Mouse (Mus musculus): Measurements from ENCODE around the gene Fcer1g. TPM values are rescaled to one million over a fixed set of nuclear protein-coding genes. Genes with fewer than 3 reads are reported as not detected.
A peak's percentile ranks its signal among the peaks of the same experiment; 100 is the strongest.

Gene Fcer1g
- polyA plus RNA-seq, 1 experiment from 2014 or later = 32.1 TPM

- no peak for ATAC-seq (ENCODE audit: low FRiP score, low TSS enrichment)
- Histone ChIP-seq H3K27me3 (ENCODE audit: control insufficient read depth, insufficient read depth, low read length) (peaks cover 14% of the 10 kb centered on the region), H3K9me3 (ENCODE audit: control insufficient read depth, low read length) (no peaks in the 10 kb centered on the region), H3K9ac (ENCODE audit: low read depth, low read length) (no peak overlapping the region), H3K27ac (ENCODE audit: low read depth, low read length) (peak overlapping the region; percentile 24; the same call in 1 of the 2 replicates), H3K36me3 (ENCODE audit: control insufficient read depth, insufficient read depth, low read length) (no peaks in the 10 kb centered on the region), H3K4me3 (ENCODE audit: low read length) (no peak overlapping the region), H3K4me2 (replicated peaks; ENCODE audit: low read depth, low read length) (no peak overlapping the region), H3K4me1 (ENCODE audit: control insufficient read depth, insufficient read depth, low read length) (peaks cover 19% of the 10 kb centered on the region; the same call in 1 of the 2 replicates)
- 36% methylated on average over 8 of the region's 8 CpGs for WGBS
These were observed 45.1 kb downstream of the Fcer1g start for GRCm38 (mm10) chr1:171189046-171189445.

GRCm38 (mm10) chr1:171187851-171188700 is 46.1 kb downstream of the Fcer1g start:
- H3K9me3 ChIP-seq (ENCODE audit: control insufficient read depth, low read length) = no peaks in the 10 kb centered on the region
- no peak overlapping the region for H3K9ac ChIP-seq (ENCODE audit: low read depth, low read length)
- peaks cover 4% of the 10 kb centered on the region for H3K27me3 ChIP-seq (ENCODE audit: control insufficient read depth, insufficient read depth, low read length)
- 56% methylated on average over 13 of the region's 13 CpGs for WGBS
- no peaks in the 10 kb centered on the region for H3K36me3 ChIP-seq (ENCODE audit: control insufficient read depth, insufficient read depth, low read length)
- H3K4me1 ChIP-seq (ENCODE audit: control insufficient read depth, insufficient read depth, low read length) = peaks cover 12% of the 10 kb centered on the region; the same call in 1 of the 2 replicates
- no peak overlapping the region for H3K27ac ChIP-seq (ENCODE audit: low read depth, low read length)
- no peak overlapping the region for H3K4me2 ChIP-seq (replicated peaks; ENCODE audit: low read depth, low read length)
- ATAC-seq (ENCODE audit: low FRiP score, low TSS enrichment) = no peak
- no peak overlapping the region for H3K4me3 ChIP-seq (ENCODE audit: low read length)

GRCm38 (mm10) chr1:171185655-171186054 is 48.5 kb downstream of the Fcer1g start:
- WGBS = 58% methylated on average over 8 of the region's 8 CpGs
- Histone ChIP-seq H3K9ac (ENCODE audit: low read depth, low read length) (no peak overlapping the region), H3K27me3 (ENCODE audit: control insufficient read depth, insufficient read depth, low read length) (no peaks in the 10 kb centered on the region), H3K4me1 (ENCODE audit: control insufficient read depth, insufficient read depth, low read length) (peaks cover 7% of the 10 kb centered on the region; the same call in 1 of the 2 replicates), H3K9me3 (ENCODE audit: control insufficient read depth, low read length) (no peaks in the 10 kb centered on the region), H3K4me2 (replicated peaks; ENCODE audit: low read depth, low read length) (no peak overlapping the region), H3K36me3 (ENCODE audit: control insufficient read depth, insufficient read depth, low read length) (no peaks in the 10 kb centered on the region), H3K4me3 (ENCODE audit: low read length) (no peak overlapping the region), H3K27ac (ENCODE audit: low read depth, low read length) (no peak overlapping the region)
- no peak for ATAC-seq (ENCODE audit: low FRiP score, low TSS enrichment)

GRCm38 (mm10) chr1:171184314-171184713 is 49.9 kb downstream of the Fcer1g start:
- ATAC-seq (ENCODE audit: low FRiP score, low TSS enrichment) = no peak
- Histone ChIP-seq H3K9ac (ENCODE audit: low read depth, low read length) (no peak overlapping the region), H3K4me1 (ENCODE audit: control insufficient read depth, insufficient read depth, low read length) (peaks cover 1% of the 10 kb centered on the region; the same call in 1 of the 2 replicates), H3K4me3 (ENCODE audit: low read length) (no peak overlapping the region), H3K27ac (ENCODE audit: low read depth, low read length) (no peak overlapping the region), H3K36me3 (ENCODE audit: control insufficient read depth, insufficient read depth, low read length) (no peaks in the 10 kb centered on the region), H3K9me3 (ENCODE audit: control insufficient read depth, low read length) (no peaks in the 10 kb centered on the region), H3K4me2 (replicated peaks; ENCODE audit: low read depth, low read length) (no peak overlapping the region), H3K27me3 (ENCODE audit: control insufficient read depth, insufficient read depth, low read length) (no peaks in the 10 kb centered on the region)
- 75% methylated on average over 7 of the region's 7 CpGs for WGBS

GRCm38 (mm10) chr1:171183620-171184019 is 50.5 kb downstream of the Fcer1g start:
- no peak overlapping the region for H3K9ac ChIP-seq (ENCODE audit: low read depth, low read length)
- no peaks in the 10 kb centered on the region for H3K27me3 ChIP-seq (ENCODE audit: control insufficient read depth, insufficient read depth, low read length)
- H3K9me3 ChIP-seq (ENCODE audit: control insufficient read depth, low read length) = no peaks in the 10 kb centered on the region
- H3K4me3 ChIP-seq (ENCODE audit: low read length) = no peak overlapping the region
- H3K4me1 ChIP-seq (ENCODE audit: control insufficient read depth, insufficient read depth, low read length) = no peaks in the 10 kb centered on the region
- no peak overlapping the region for H3K4me2 ChIP-seq (replicated peaks; ENCODE audit: low read depth, low read length)
- H3K27ac ChIP-seq (ENCODE audit: low read depth, low read length) = no peak overlapping the region
- 65% methylated on average over 3 of the region's 3 CpGs for WGBS
- no peak for ATAC-seq (ENCODE audit: low FRiP score, low TSS enrichment)
- H3K36me3 ChIP-seq (ENCODE audit: control insufficient read depth, insufficient read depth, low read length) = no peaks in the 10 kb centered on the region

GRCm38 (mm10) chr1:171183025-171183424 is 51.1 kb downstream of the Fcer1g start:
- H3K4me1 ChIP-seq (ENCODE audit: control insufficient read depth, insufficient read depth, low read length) = no peaks in the 10 kb centered on the region
- H3K9ac ChIP-seq (ENCODE audit: low read depth, low read length) = no peak overlapping the region
- H3K36me3 ChIP-seq (ENCODE audit: control insufficient read depth, insufficient read depth, low read length) = no peaks in the 10 kb centered on the region
- no peak for ATAC-seq (ENCODE audit: low FRiP score, low TSS enrichment)
- no peak overlapping the region for H3K4me3 ChIP-seq (ENCODE audit: low read length)
- no peak overlapping the region for H3K4me2 ChIP-seq (replicated peaks; ENCODE audit: low read depth, low read length)
- H3K9me3 ChIP-seq (ENCODE audit: control insufficient read depth, low read length) = no peaks in the 10 kb centered on the region
- no peak overlapping the region for H3K27ac ChIP-seq (ENCODE audit: low read depth, low read length)
- H3K27me3 ChIP-seq (ENCODE audit: control insufficient read depth, insufficient read depth, low read length) = no peaks in the 10 kb centered on the region
- 77% methylated on average over 3 of the region's 3 CpGs for WGBS

Other genes with a start within 250 kb of the Fcer1g start
- 0.97 and 1.0 TPM in 2 replicates for gene Fcgr4, start 215.4 kb downstream of the Fcer1g start, polyA plus RNA-seq (2014; fragmentation: Nextera tagmentation; extraction: Ambion mirVana)
- 7.0 and 7.9 TPM in 2 replicates for gene Fcgr3, start 169.4 kb downstream of the Fcer1g start, polyA plus RNA-seq (2014; fragmentation: Nextera tagmentation; extraction: Ambion mirVana)
- 2.9 and 3.8 TPM in 2 replicates for gene Cfap126, start 120.4 kb downstream of the Fcer1g start, polyA plus RNA-seq (2014; fragmentation: Nextera tagmentation; extraction: Ambion mirVana)
- 291 and 322 TPM in 2 replicates for gene Sdhc, start 83.8 kb downstream of the Fcer1g start, polyA plus RNA-seq (2014; fragmentation: Nextera tagmentation; extraction: Ambion mirVana)
- 0.24 TPM in 1 of 2 replicates, not detected in the other for gene Mpz, start 83.7 kb downstream of the Fcer1g start, polyA plus RNA-seq (2014; fragmentation: Nextera tagmentation; extraction: Ambion mirVana)
- 2.1 and 2.6 TPM in 2 replicates for gene Pcp4l1, start 38.1 kb downstream of the Fcer1g start, polyA plus RNA-seq (2014; fragmentation: Nextera tagmentation; extraction: Ambion mirVana)
- 0.24 and 0.27 TPM in 2 replicates for gene Nr1i3, start 20.4 kb downstream of the Fcer1g start, polyA plus RNA-seq (2014; fragmentation: Nextera tagmentation; extraction: Ambion mirVana)
- gene Tomm40l, start 11.9 kb downstream of the Fcer1g start, polyA plus RNA-seq (2014; fragmentation: Nextera tagmentation; extraction: Ambion mirVana) = 31.3 and 36.4 TPM in 2 replicates
- 3.5 and 5.7 TPM in 2 replicates for gene Apoa2, start 9.3 kb downstream of the Fcer1g start, polyA plus RNA-seq (2014; fragmentation: Nextera tagmentation; extraction: Ambion mirVana)
- 4.1 and 6.9 TPM in 2 replicates for gene Adamts4, start 16.1 kb upstream of the Fcer1g start, polyA plus RNA-seq (2014; fragmentation: Nextera tagmentation; extraction: Ambion mirVana)
- 229 and 293 TPM in 2 replicates for gene Ndufs2, start 17.0 kb upstream of the Fcer1g start, polyA plus RNA-seq (2014; fragmentation: Nextera tagmentation; extraction: Ambion mirVana)
- gene B4galt3, start 36.0 kb upstream of the Fcer1g start, polyA plus RNA-seq (2014; fragmentation: Nextera tagmentation; extraction: Ambion mirVana) = 69.9 and 79.2 TPM in 2 replicates
- gene Ppox, start 46.8 kb upstream of the Fcer1g start, polyA plus RNA-seq (2014; fragmentation: Nextera tagmentation; extraction: Ambion mirVana) = 43.7 and 58.1 TPM in 2 replicates
- 74.4 and 87.9 TPM in 2 replicates for gene Usp21, start 53.6 kb upstream of the Fcer1g start, polyA plus RNA-seq (2014; fragmentation: Nextera tagmentation; extraction: Ambion mirVana)
- 114 and 123 TPM in 2 replicates for gene Ufc1, start 60.7 kb upstream of the Fcer1g start, polyA plus RNA-seq (2014; fragmentation: Nextera tagmentation; extraction: Ambion mirVana)
- gene Dedd, start 94.8 kb upstream of the Fcer1g start, polyA plus RNA-seq (2014; fragmentation: Nextera tagmentation; extraction: Ambion mirVana) = 38.8 and 47.1 TPM in 2 replicates
- gene Nit1, start 111.3 kb upstream of the Fcer1g start, polyA plus RNA-seq (2014; fragmentation: Nextera tagmentation; extraction: Ambion mirVana) = 33.7 and 34.5 TPM in 2 replicates
- gene Pfdn2, start 111.3 kb upstream of the Fcer1g start, polyA plus RNA-seq (2014; fragmentation: Nextera tagmentation; extraction: Ambion mirVana) = 53.7 and 103 TPM in 2 replicates
- 2.2 and 2.4 TPM in 2 replicates for gene Klhdc9, start 126.4 kb upstream of the Fcer1g start, polyA plus RNA-seq (2014; fragmentation: Nextera tagmentation; extraction: Ambion mirVana)
- 1.0 and 2.6 TPM in 2 replicates for gene Nectin4, start 135.7 kb upstream of the Fcer1g start, polyA plus RNA-seq (2014; fragmentation: Nextera tagmentation; extraction: Ambion mirVana)
- 0.69 and 0.81 TPM in 2 replicates for gene Arhgap30, start 154.6 kb upstream of the Fcer1g start, polyA plus RNA-seq (2014; fragmentation: Nextera tagmentation; extraction: Ambion mirVana)
- gene Usf1, start 176.9 kb upstream of the Fcer1g start, polyA plus RNA-seq (2014; fragmentation: Nextera tagmentation; extraction: Ambion mirVana) = 85.4 and 86.4 TPM in 2 replicates
- 2.2 and 4.0 TPM in 2 replicates for gene Tstd1, start 184.5 kb upstream of the Fcer1g start, polyA plus RNA-seq (2014; fragmentation: Nextera tagmentation; extraction: Ambion mirVana)
- gene F11r, start 203.2 kb upstream of the Fcer1g start, polyA plus RNA-seq (2014; fragmentation: Nextera tagmentation; extraction: Ambion mirVana) = 96.4 and 127 TPM in 2 replicates

Data from kidney, embryonic 14.5 days (tissue).